Mouse (Mus musculus) layer of hippocampus, adult 8-10 months (tissue): ENCODE measurements at regions not wholly inside any gene's neighbourhood (a gene's known extent, or its start where the extent isn't known, plus 50 kb on each side); places are given as distances from the start of the nearest gene placed in this dataset.
"Not testable (repeated sequence)": the region's sequence is repeated elsewhere in the genome, so short reads cannot be mapped to it uniquely, and the experiment has no call there.

Experiments
- DNase-seq, 2 experiments: peaks; one replicate each; pipeline ENCODE4 v3.0.0; 2022; ENCODE audit warnings: low spot score in 2 of 2

DNA sequence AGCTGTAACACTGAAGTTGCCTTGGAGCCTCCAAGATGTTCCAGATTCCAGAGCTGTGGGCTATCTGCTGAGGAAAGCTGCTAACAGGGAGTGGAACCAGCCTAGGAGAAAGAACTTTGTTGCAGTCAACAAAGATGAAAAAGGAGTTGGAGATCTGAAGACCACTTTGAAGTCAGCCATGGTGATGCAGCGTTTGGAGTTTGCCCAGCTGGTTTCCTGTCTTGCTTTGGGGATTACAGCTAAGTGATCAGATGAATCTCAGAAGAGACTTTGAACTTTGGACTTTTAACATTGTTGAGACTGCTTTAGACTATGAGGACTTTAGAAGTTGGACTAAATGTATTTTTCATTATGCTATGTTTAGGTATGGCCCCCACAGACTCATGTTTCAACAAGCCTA, 297.6 kb downstream of the Gadd45g start:
- not testable (repeated sequence) for DNase-seq

DNA sequence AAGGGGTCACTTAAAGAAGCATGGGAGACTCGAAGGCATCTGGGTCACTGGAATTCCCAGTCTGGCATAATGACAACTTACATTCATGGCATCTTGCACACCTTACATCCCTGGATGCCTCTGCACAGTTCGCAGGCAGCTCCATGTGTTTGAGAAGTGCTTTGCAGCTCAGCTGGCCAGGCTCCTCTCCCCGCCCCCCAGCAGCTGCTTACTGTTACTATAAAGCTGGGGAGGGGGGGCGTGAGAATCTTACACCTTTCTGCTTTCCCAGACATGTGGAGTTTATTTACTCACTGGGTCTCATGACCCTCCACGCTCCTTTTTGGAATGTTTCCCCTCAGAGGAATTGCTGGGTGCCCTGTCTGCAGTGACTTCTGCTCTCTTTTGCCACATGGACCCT, 299.4 kb downstream of the Gadd45g start:
- DNase-seq: no peak

DNA sequence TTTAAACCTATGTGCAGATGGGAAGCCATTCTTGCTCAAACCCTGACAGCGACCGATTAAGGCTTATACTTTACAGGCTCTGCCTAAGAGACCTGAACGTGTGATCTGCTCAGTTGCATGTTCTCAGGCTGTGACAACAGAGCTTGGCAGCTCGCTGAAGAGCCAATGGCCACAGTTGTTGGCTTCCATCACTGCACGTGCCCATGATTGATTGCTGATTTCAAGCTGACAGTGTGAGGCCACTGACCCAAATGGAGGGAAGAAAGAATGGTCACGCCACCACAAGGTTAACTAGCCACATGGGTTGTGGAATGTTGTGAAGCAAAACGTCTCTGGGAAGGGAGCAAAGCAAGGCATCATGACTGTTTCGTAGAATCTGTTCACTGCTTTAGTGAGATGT, 303.8 kb downstream of the Gadd45g start:
- DNase-seq: no peak

DNA sequence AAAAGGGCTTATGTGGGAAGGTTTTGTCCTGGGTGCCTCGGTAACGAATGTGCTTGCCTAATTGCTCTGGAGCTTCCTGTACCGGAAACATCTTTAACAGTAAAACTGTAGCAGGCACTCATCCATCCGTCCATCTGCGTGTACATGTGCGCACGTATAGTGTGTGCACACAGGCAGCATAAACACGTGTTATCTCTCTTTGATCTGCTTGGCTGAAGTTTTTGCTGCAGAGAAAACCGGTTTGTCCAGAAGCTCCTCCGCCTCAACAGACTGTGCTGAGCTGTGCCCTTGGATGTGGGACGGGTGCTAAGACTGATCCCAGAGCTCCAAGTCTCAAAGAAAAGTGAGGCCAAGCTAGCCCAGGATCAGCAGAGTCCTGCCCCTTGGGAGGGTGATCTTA, 305.3 kb downstream of the Gadd45g start:
- DNase-seq: peak in 1 of 2 experiments; percentile 41

DNA sequence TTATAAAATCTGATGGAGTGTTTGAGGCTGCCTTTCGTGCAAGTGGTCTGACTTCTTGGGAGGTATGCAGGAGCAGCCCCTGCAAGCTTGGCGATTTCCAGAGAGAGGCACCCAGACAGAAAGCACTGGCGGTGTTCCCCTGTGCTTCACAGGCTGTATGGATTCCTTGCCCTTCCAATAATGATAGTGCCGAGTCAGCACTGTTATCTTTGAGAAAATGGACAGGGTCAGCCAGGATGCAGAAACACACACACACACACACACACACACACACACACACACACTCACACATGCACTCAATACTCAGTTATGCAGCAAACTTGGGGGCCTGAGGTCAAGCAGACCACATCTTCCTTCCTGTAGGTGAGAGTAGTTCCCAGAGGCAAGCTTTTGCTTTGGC, 305.7 kb downstream of the Gadd45g start:
- DNase-seq: no peak

DNA sequence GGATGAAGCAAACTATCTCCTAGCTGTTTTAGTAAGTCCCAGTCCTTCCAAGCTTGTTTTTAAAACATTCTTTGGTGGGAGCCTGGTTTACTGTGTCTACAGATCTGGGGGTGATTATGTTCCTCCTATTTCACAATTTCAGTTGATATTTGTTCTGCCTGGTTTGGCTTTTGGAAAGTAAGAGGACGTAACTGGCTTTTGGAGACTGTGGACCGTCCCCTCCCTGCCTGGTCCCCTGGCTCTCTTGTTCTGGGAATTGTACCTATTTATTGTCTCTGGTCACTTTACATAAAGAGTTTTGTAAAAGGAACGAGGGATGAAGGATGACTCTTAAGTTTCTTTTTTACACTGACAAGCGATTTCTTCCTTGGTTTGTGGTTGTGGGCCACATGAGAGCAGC, 306.6 kb downstream of the Gadd45g start:
- no peak for DNase-seq

DNA sequence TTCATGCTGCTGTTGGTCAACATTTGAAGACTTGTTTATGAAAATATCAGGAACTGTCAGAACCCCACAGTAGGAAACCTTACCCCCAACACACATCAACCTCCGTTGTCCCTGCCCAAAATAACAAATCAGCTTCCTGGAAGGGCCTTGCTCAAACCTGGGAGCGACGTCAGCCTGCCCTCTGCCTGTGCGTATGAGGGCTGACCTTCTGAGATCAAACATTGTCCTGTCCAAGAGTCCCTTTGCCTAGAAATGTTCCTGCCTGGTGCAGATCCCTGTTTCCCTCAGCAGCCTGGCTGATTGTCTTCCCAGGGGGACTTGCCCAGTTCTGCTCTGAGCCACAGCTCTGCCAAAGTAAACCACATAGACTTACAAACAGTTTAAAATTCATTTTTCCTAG, 307.1 kb downstream of the Gadd45g start:
- DNase-seq: no peak

DNA sequence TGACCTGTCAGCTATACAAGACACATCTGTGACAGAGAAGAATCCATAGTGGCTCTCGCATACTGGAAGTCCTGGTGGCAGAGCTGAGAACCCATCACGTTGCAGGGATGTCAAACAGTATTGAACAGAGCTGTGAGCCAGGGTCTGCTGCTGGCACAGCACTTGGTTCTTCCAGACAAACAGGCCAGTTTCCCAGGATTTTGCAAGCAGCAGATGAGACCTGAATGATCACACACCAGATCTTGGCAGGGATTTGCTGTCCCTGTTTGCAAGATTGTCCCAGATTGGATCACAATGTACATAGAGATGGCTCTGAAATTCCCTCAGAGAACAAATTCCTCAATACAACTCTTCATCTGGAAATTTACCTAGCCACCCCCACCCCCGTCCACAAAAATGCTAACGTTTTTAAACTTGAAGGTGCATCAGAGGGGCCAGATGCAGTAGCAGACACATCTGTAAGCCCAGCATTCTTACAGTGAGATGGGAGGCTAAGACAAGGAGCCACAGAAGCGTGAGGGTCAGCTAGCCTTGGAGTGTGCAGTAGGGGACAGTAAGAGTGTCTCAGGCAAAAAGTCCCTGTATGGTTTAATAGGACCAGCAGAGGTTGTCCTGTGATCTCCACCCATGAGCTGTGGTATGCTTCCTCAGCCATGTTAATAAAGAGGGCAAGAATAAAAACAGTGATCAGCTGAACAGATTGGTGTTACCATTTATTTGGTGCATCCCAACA, 307.8 kb downstream of the Gadd45g start:
- DNase-seq: peak; percentile 47 to 69

DNA sequence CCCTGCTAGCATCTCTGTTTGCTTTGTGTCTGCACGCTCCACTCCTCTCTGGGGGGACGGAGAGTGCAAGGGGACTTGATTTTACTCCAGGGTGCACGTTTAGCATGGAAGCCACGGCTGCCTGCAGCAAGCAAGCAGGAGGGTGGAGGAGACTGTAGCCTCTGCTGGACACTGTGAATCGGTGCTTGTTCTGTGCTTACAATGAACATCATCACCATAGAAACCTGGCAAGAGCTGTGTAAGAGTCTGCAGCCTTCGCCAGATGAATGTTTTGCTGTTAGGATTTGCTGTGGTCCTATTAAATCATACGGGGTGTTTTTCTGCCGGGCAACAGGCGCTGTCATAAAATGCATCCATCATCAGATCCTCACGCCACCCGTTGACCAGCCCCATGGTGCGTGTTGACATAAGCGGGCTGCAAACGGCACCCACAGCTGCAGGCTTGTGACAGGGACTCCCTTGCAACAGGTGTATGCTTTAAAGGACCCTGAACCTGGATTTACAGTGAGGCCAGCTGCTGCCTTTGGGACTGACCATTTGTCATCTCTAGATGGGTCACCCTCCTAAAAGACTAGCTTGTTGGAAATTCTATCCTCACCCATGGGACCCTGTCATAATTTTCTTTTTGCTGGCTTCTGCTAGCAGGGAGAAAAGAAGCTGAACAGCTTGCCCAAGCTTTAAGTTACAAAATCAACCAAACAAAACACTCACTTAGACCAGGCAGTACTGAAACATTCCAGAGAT, 308.5 kb downstream of the Gadd45g start:
- DNase-seq: peak; percentile 63 to 74

DNA sequence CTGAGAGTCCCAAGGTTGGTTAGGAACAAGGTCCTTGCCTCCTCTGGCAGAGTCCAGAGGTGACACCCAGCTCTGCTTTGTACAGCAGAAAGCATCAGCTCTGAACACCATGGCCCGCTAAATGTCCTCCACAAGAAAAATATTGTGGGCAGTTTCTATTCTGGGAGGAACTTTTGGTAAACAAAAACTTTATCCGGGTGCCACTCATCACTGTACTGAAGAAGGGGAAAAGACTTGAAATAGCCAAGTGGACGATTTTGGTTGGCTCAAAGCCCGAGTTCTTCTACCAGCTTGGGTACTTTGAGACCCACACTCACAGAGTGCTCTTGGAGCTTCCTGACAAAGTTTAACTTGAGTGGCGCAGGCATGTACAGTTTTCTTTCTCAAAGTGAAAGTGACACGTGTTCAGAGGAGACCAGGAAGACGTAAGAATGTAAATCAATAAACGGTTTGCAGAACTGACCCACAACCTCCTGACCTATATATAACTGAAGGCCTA, 309.2 kb downstream of the Gadd45g start:
- no peak for DNase-seq

DNA sequence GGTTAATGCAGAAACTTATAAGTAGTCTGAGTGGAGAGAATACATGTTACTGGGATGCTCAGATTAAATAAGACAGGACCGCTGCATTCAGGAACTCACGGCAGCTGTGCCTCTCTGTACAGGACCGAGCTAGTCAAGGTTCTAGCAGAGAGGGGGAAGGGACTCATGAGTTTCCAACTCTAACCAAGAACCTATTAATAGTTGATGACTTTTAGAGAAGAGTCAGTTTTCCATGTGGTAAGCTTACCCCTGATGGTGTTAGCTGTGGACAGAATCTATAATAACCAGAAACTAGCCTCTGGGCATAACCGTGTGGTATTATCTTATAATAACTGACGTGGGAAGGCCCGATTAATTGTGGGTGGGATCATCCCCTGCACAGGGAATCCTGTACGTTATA, 316.2 kb downstream of the Gadd45g start:
- no peak for DNase-seq

DNA sequence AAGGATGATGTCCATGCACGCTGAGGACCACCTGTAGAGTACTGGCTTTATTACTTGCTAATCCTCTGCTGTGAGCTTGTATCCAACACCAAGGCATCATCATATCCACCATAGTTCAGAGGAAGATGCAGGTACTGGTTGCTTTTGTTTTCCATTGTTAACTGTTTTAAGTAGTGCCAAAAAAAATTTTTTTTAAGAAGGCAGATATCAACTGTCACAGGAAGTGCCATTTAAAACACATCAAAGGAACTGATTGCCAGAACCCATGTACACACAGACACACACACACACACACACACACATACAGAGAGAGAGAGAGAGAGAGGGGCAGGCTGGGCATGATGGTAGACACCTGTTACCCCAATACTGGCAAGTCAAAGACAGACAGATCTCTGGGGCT, 319.1 kb downstream of the Gadd45g start:
- no peak for DNase-seq

DNA sequence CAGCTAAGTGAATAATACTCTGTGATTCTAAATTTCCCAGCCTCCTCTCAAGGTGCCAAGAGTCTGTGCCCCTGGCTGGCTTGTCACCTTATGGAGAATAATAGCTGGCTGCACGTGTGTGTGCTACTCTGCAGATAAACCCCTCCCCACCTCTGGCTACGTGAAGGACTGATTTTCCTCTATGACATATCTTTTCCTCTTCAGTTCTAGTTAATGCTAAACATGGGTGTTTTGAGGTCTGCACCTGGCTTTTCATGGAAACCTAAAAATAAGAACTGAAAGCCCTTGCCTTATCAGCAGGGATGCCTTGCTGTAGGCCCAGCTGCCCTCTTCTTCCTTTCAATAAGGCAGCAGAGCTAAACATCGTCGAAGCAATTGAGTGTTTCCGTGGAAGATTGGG, 321.5 kb downstream of the Gadd45g start:
- no peak for DNase-seq

DNA sequence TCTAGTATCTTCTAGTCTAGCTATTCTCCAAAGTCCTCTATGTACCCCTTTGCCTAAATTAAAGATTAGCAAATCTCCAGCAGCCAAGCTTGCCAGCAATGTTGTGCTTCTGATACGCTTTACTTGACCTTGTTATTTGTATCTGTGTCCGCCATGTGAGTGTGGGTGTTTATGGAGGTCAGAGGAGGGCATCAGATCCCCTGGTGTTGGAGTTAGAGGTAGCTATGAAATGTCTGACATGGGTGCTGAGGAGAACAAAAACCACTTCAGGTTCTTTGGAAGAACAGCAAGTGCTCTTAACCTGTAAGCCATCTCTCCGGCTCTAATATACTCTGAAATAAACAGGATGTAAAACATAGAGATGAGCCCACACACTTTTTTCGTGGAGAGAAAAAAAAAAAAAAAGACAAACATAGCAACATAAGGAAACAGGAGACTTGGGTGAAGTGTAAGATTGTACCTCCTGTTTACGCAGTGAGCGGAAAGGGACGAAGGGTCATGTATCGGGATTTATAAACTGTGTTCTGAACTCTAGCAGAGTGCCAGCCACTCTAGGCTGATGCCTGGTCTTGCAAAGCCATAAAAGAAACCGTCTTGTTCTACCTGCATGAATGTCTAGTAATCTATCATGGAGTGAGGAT, 326.3 kb downstream of the Gadd45g start:
- DNase-seq: no peak

DNA sequence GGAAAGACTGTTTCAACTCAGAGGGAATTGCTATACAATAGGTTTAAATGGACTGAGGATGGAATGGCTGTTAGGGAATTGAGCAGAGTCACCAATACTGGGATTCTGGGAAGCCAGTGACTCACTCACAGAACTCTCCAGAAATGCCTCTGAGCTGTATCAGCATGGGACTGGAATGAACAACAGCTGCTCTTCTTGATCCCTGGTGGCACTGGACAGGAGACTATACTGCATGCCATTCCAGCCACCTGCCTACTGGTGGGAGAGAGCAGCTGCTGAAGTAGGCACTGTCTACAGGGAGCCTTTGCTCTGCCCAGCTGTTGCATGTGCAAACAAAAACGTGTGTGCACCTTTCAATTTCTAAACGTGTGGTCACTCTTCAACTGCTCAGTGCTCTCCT, 329.2 kb downstream of the Gadd45g start:
- DNase-seq: no peak

DNA sequence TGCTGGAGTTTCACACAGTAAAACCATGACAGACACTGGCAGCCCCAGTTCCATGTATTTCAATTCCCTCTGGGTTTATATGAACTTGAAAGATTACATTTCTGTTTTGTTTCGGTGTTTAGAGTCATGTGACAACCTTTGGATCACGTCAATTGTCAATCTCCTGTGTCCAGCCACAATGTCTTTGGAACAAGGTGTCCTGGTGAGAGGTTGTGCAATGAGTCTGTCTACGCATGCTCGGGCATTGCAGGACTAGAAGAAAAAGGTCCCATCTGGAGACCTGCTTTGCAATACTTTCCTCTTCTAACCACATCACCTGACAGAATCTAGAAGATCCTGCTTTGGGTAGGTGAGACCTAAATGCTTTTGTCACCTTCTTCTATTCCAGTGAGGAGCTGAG, 333.5 kb downstream of the Gadd45g start:
- DNase-seq: no peak

DNA sequence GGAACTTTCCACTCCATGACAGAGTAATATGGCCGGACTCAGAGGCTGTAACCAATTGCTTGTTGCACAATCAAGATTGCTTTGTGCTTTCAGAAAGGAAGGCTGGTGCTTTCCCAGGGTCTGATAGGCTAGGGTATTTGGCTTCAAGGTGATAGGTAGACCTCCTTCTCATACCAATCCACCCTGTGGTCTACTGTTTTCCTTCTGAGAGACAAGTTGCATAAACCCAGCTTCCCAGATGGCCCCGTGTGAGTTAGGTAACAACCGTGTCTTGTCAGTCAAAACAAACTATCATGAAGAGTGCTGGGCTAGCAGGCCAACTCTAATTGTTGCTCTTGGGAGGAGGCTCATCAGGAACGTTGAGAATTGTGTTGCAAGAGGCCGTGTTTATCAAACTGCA, 337.2 kb downstream of the Gadd45g start:
- no peak for DNase-seq

DNA sequence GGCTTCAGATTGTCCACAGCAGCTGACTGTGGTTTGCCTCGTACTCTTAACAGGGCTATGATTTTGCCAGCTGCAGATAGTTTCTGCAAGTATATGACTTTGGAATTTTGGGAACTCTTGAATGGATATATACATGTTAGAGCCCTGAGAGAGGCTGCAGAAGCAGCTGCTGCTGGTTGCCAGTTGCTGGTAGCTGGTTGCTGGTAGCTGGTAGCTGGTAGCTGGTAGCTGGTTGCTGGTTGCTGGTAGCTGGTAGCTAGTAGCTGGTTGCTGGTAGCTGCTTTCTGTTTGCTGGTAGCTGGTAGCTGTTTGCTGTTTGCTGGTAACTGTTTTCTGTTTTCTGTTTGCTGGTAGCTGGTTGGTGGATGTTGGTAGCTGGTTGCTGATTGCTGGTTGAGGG, 339.1 kb downstream of the Gadd45g start:
- DNase-seq: no peak

DNA sequence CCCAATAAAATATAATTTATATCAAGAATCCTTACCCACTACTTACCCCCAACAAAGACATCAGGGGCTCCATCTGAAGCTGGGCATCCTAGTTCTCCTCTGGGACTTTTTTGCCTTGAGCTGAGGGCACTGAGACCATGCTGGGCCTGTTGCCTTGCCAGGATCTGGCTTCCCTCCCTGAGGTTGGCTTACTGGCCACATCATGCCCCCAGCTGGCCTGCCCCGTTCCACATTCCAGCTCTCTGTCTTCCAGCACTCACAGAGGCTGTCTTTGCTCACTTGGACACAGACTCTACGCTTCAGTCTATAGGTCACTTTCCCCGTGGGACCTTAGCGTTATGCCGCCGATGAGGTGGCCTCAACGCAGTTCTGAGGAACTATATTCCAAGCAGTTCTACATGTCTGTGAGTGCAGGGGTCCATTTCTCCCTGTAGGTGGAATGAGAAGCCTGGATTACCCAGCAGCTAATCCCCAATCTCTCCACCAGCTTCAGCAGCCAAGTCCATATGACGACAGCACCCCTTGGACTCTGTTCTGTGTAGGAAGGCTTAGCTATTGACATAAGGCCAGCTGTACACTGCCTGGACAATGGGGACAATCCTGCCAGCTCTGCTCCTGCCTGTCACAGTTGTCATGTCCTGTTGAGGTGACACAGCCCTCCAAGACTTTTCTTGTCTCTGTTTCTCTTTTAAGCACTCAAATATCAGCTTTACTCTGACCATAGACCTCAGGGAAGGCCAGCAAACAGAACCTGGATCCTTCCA, 341.5 kb downstream of the Gadd45g start:
- no peak for DNase-seq

DNA sequence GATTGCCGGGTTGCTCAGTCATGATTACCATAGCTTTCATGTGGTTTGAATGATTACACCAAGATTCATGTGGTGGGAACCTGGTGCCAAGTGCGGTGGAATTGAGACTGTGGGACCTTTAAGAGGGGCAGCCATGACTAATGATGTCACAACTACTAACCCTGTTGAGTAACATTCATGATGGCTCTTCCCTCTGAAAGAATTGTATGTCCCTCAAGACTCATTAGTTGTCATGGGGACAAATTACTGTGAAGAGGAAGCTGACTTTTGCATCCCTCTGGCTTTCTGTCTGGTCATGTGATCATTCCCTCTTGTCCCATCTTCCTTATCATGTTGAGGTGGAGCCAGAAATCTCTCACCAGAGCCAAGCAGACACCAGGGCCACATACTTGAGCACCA, 342.1 kb downstream of the Gadd45g start:
- DNase-seq: no peak

DNA sequence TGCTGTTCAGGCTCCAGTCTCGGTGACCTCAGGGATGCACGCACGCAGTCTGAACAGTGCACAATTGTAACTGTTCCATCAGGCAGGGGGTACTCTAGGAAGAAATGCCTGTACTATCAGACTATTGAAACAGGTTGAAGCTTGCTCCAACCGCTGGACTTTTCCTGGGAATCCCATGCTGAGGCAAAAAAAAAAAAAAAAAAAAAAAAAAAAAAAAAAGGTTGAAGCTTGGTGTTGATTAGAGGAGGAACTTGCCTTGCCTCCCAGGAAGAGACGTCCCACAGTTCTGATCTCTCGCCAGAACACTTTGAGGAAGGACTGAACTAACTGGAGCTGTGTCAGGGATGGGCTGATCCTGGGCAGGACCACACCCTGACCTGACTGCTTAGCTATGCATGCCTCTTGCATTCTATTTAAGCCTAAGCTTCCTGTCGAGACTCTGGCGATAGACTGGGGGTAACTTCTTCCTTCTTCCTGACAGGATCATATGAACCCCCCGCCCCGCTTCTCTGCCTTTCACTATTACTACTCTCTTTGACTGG, 341.6 kb downstream of the Diras2 start:
- no peak for DNase-seq
